Comparison of ENCODE assay signal across 7 mouse cellular contexts in genomic region chr12:80435887-80436286, GRCm38 (mm10). TPM values are rescaled to one million over a fixed set of nuclear protein-coding genes. Genes with fewer than 3 reads are reported as not detected.
A peak's percentile ranks its signal among the peaks of the same experiment; 100 is the strongest.
DNase-seq lines count a peak whose midpoint lies in the region; ATAC-seq and TF ChIP-seq lines count a peak whose summit lies in the region.

No protein-coding gene starts in this region.

- peak; percentile 41 for DNase-seq in brain, adult 2 months (ENCODE audit: low read depth, low spot score)
- DNase-seq in layer of hippocampus, adult 9-10 months (ENCODE audit: low spot score), result no peak
- DNase-seq in lung, postnatal 25 days (ENCODE audit: low spot score), result no peak

- WGBS in hindbrain, embryonic 15.5 days, result 0% methylated on average over 10 of the region's 10 CpGs

- peak overlapping the region; percentile 95 for H3K9ac ChIP-seq in hindbrain, embryonic 15.5 days

- H3K4me2 ChIP-seq in hindbrain, embryonic 15.5 days, result peak overlapping the region; percentile 67
- no peak overlapping the region for H3K4me2 ChIP-seq in myocyte (ENCODE audit: low read depth)

- TF ChIP-seq POLR2A in myocyte (IDR thresholded peaks at IDR 0.05; ENCODE audit: insufficient read length, low read depth), result no peak

- peaks cover 39% of the 10 kb centered on the region for H3K79me2 ChIP-seq in myocyte (ENCODE audit: control insufficient read depth, insufficient read depth)

- H3K27me3 ChIP-seq in megakaryocyte, embryonic 14.5 days (replicated peaks), result no peaks in the 10 kb centered on the region
- H3K27me3 ChIP-seq in hindbrain, embryonic 15.5 days, result no peaks in the 10 kb centered on the region
- H3K27me3 ChIP-seq in myocyte (ENCODE audit: control insufficient read depth, insufficient read depth, insufficient read length), result no peaks in the 10 kb centered on the region

- H3ac ChIP-seq in myocyte (ENCODE audit: control insufficient read depth, insufficient read length), result peak overlapping the region; percentile 62

- ATAC-seq in megakaryocyte, adult 5-6 weeks (ENCODE audit: poor library complexity, severe bottlenecking), result no peak
- ATAC-seq in hindbrain, embryonic 15.5 days (ENCODE audit: low FRiP score, low read depth), result peak; percentile 16

- H3K36me3 ChIP-seq in megakaryocyte, embryonic 14.5 days (replicated peaks; ENCODE audit: low read length), result peaks cover 25% of the 10 kb centered on the region
- H3K36me3 ChIP-seq in hindbrain, embryonic 15.5 days, result no peaks in the 10 kb centered on the region
- peaks cover 3% of the 10 kb centered on the region for H3K36me3 ChIP-seq in myocyte (ENCODE audit: control insufficient read depth, insufficient read depth)

- H3K4me1 ChIP-seq in megakaryocyte, embryonic 14.5 days, result peaks cover 36% of the 10 kb centered on the region
- H3K4me1 ChIP-seq in hindbrain, embryonic 15.5 days (replicated peaks), result peaks cover 30% of the 10 kb centered on the region

- peak overlapping the region; percentile 93 for H3K27ac ChIP-seq in hindbrain, embryonic 15.5 days (replicated peaks)

- no peaks in the 10 kb centered on the region for H3K9me3 ChIP-seq in megakaryocyte, embryonic 14.5 days
- H3K9me3 ChIP-seq in hindbrain, embryonic 15.5 days, result no peaks in the 10 kb centered on the region

- peak overlapping the region; percentile 98 for H3K4me3 ChIP-seq in megakaryocyte, embryonic 14.5 days (replicated peaks)
- peak overlapping the region; percentile 99 for H3K4me3 ChIP-seq in hindbrain, embryonic 15.5 days
- H3K4me3 ChIP-seq in myocyte, result peak overlapping the region; percentile 97

TF ChIP-seq in myocyte, 11 proteins besides CTCF, POLR2A, EP300 and RAD21:
- TF ChIP-seq POLR2AphosphoS2 (IDR thresholded peaks at IDR 0.05; ENCODE audit: insufficient read length, low read depth) (no peak), MAX (IDR thresholded peaks at IDR 0.05; ENCODE audit: low read depth) (no peak), MYOD1 (IDR thresholded peaks at IDR 0.05; ENCODE audit: control insufficient read depth in 1 of 3, insufficient read length in 2 of 3, low read depth in 2 of 3) (no peak), TCF3 (IDR thresholded peaks at IDR 0.05; ENCODE audit: insufficient read length, low read depth) (no peak), E2F4 (IDR thresholded peaks at IDR 0.05; ENCODE audit: insufficient read depth) (no peak), REST (IDR thresholded peaks at IDR 0.05; ENCODE audit: insufficient read depth, insufficient read length) (no peak), SRF (IDR thresholded peaks at IDR 0.05; ENCODE audit: control insufficient read depth, insufficient read length, low read depth) (no peak), MYOG (IDR thresholded peaks at IDR 0.05; ENCODE audit: control insufficient read depth in 1 of 3, insufficient read depth in 1 of 3, insufficient read length in 2 of 3, low read depth in 2 of 3) (no peak), USF1 (IDR thresholded peaks at IDR 0.05; ENCODE audit: low read depth) (no peak), TCF12 (IDR thresholded peaks at IDR 0.05; ENCODE audit: insufficient read depth, poor library complexity, severe bottlenecking) (no peak), CEBPB (IDR thresholded peaks at IDR 0.05; ENCODE audit: insufficient read depth, poor library complexity, severe bottlenecking) (no peak)
TF ChIP-seq in myocyte: peak in this region for 0.

RNA-seq across cellular contexts. Expression of gene Dcaf5, which starts 0.5 kb away (rescaled TPM):
- polyA plus RNA-seq in megakaryocyte, embryonic 14.5 days (2012; ENCODE audit: insufficient read depth, low replicate concordance), result 9.9 and 10.8 TPM in 2 replicates
- total RNA-seq in megakaryocyte, adult 5-6 weeks (2015), result 8.5 and 9.5 TPM in 2 replicates
- total RNA-seq in megakaryocyte, adult 5-6 weeks (2017), result 14.2 and 15.4 TPM in 2 replicates
- 21.9 and 23.3 TPM in 2 replicates for polyA plus RNA-seq in hindbrain, embryonic 15.5 days (2015; fragmentation: Nextera tagmentation; extraction: Ambion mirVana)
- polyA plus RNA-seq in myocyte (2012; fragmentation: generic; extraction: Trizol), result 17.7 TPM

RNA-seq across cellular contexts. Expression of gene Exd2, which starts 27.0 kb away (rescaled TPM):
- 1.4 TPM in 1 of 2 replicates, not detected in the other for polyA plus RNA-seq in megakaryocyte, embryonic 14.5 days (2012; ENCODE audit: insufficient read depth, low replicate concordance)
- total RNA-seq in megakaryocyte, adult 5-6 weeks (2015), result 10.6 and 11.1 TPM in 2 replicates
- total RNA-seq in megakaryocyte, adult 5-6 weeks (2017), result 9.9 and 12.9 TPM in 2 replicates
- polyA plus RNA-seq in hindbrain, embryonic 15.5 days (2015; fragmentation: Nextera tagmentation; extraction: Ambion mirVana), result 51.5 and 53.7 TPM in 2 replicates
- polyA plus RNA-seq in myocyte (2012; fragmentation: generic; extraction: Trizol), result 9.1 TPM
